Mouse (Mus musculus) gastrocnemius, adult 2 months (tissue): ENCODE results near the gene Lypd6b. TPM values are rescaled to one million over a fixed set of nuclear protein-coding genes. Genes with fewer than 3 reads are reported as not detected.

Experiments used
- DNase-seq: peaks from one replicate; pipeline ENCODE4 v3.0.0; 2022
- H3K27ac ChIP-seq: fragments of 200-600 bp; 2 replicates; pipeline ENCODE4 v1.8.1; 2022; ENCODE audit warnings: mild to moderate bottlenecking
- H3K4me3 ChIP-seq: fragments of 200-600 bp; 2 replicates; pipeline ENCODE4 v1.8.1; 2022; ENCODE audit warnings: mild to moderate bottlenecking, moderate library complexity
- CTCF ChIP-seq: fragments of 200-600 bp; IDR thresholded peaks from 2 replicates; pipeline ENCODE4 v1.8.1; 2022; ENCODE audit warnings: antibody characterized with exemption, mild to moderate bottlenecking, moderate library complexity
- intact Hi-C: fragments of 180-260 bp; cut with DNase I; formaldehyde crosslinking; loops from one replicate; pipeline ENCODE4 v1.15.1; 2025
- total RNA-seq, 2 experiments: library from RNA; stranded (reverse); gene quantifications; 2 replicates each; pipeline ENCODE4 v1.2.3; 2021

Gene Lypd6b
- total RNA-seq, 2 experiments from 2014 or later, result not detected

GRCm38 (mm10) chr2:49814011-49814410 is 26.5 kb downstream of the Lypd6b start:
- Histone ChIP-seq H3K27ac (no peak overlapping the region), H3K4me3 (no peak overlapping the region)
- no peak for TF ChIP-seq CTCF
- no peak for DNase-seq
- intact Hi-C loops, result no loop called here

- intact Hi-C loops, result no loop called here
- no peak for TF ChIP-seq CTCF
- no peak for DNase-seq
- H3K4me3 ChIP-seq, result no peak overlapping the region
- no peak overlapping the region for H3K27ac ChIP-seq
Measured at GRCm38 (mm10) chr2:49815696-49816320, 28.3 kb downstream of the Lypd6b start.

GRCm38 (mm10) chr2:49816549-49816948 is 29.1 kb downstream of the Lypd6b start:
- intact Hi-C loops, result no loop called here
- DNase-seq, result no peak
- no peak overlapping the region for H3K4me3 ChIP-seq
- no peak for TF ChIP-seq CTCF
- H3K27ac ChIP-seq, result no peak overlapping the region

DNA sequence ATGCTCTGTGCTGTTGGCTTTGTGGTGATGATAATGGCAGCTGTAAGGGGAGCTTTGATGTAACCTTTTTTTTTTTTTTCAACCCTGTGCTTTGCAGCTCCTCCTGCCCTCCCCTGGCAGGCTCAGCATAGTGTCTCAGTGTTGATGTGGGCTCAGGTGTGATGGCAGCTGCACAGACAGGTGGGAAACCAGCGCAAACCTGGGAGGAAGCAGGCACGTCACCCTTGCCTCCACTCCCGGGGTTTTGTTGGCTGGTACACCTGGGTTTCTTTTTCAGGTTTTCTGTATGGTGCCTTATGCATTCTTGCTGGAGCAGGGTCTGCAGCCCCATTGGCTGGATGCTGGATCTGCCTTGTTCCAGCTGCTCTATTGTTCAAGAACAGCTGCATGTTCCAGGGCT is 29.7 kb downstream of the Lypd6b start:
- no peak for TF ChIP-seq CTCF
- no peak for DNase-seq
- no peak overlapping the region for H3K4me3 ChIP-seq

DNA sequence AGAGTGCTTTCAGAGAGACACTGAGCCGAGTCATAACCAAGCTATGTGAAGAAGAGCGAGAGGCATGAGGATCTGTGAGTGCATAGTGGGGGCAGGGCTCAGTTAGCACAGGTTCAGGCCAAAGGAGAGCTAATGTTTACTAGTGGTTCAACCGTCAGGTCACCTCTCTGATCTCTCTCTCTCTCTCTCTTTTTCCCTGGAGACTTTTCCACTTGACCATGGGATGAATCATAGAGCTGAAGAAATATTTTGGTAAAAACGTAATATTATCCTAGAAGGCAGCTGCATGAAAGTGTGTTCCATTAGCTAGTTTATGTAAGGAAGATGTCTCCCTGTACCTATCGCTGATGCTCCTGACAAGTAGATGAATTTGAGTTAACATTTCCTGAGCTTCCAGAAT is 30.6 kb downstream of the Lypd6b start:
- no peak for TF ChIP-seq CTCF
- H3K27ac ChIP-seq, result no peak overlapping the region
- intact Hi-C loops, result no loop called here
- no peak overlapping the region for H3K4me3 ChIP-seq
- DNase-seq, result no peak

More for the DNA sequence above, 29.7 kb downstream of the Lypd6b start:
- H3K27ac ChIP-seq, result no peak overlapping the region
- intact Hi-C loops, result no loop called here

GRCm38 (mm10) chr2:49822312-49822711 is 34.8 kb downstream of the Lypd6b start:
- H3K27ac ChIP-seq, result no peak overlapping the region
- no peak overlapping the region for H3K4me3 ChIP-seq
- intact Hi-C loops, result no loop called here
- no peak for TF ChIP-seq CTCF
- no peak for DNase-seq

GRCm38 (mm10) chr2:49825588-49825987 is 38.1 kb downstream of the Lypd6b start:
- Histone ChIP-seq H3K27ac (no peak overlapping the region), H3K4me3 (no peak overlapping the region)
- intact Hi-C loops, result no loop called here
- no peak for DNase-seq
- no peak for TF ChIP-seq CTCF

- H3K4me3 ChIP-seq, result no peak overlapping the region
- no peak for TF ChIP-seq CTCF
- H3K27ac ChIP-seq, result no peak overlapping the region
- intact Hi-C loops, result no loop called here
- DNase-seq, result no peak
Measured at GRCm38 (mm10) chr2:49827756-49828155, 40.3 kb downstream of the Lypd6b start.

DNA sequence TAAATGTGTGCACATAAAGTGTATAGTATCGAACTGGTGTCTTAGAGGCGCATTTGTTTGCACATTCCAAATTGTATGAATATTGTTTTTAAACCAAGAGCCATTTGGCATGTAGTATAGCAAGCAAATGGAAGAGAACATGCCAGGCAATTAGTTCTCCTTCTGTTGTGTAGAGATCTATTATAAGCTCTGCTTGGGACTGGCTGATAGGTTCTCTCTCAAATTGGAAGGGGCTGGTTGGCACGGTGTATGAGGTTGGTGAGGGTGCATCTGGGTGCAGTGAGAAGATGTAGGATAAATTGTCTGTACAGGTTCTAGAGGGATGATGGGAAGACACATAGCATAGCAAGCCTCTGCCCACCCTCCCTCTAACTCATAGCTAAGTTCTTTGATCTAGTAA is 42.9 kb downstream of the Lypd6b start:
- intact Hi-C loops, result no loop called here
- DNase-seq, result no peak
- Histone ChIP-seq H3K27ac (no peak overlapping the region), H3K4me3 (no peak overlapping the region)
- no peak for TF ChIP-seq CTCF

DNA sequence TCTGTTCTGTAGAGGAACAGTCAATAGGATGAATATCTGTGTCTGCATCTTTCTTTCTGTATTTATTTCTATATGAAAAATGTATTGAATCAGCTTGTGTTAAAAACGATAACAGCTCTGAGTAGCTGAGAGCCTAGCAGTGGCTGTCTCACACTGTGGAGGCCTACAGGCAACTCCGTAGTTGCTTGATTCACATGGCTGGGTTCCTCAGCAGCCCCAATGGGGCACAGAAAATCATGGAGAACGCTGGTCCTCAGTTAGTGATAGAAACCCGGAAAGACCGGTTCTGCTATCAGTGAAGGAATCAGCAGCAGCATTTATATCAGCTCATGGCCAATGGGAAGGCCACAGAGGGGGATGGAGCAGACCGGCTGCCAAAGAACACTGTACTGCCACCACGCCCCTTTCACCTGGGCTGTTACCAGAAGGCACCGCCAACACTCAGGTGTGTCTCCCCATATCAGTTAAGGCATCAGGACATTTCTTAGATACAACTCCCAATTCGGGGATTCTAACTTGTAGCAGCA is 44.9 kb downstream of the Lypd6b start:
- no peak for TF ChIP-seq CTCF
- no peak overlapping the region for H3K27ac ChIP-seq
- no peak for DNase-seq
- intact Hi-C loops, result no loop called here
- H3K4me3 ChIP-seq, result no peak overlapping the region

GRCm38 (mm10) chr2:49837454-49838059 is 50.1 kb downstream of the Lypd6b start:
- intact Hi-C loops, result no loop called here
- Histone ChIP-seq H3K4me3 (no peak overlapping the region), H3K27ac (no peak overlapping the region)
- DNase-seq, result no peak
- TF ChIP-seq CTCF, result no peak

- H3K4me3 ChIP-seq, result no peak overlapping the region
- no peak for TF ChIP-seq CTCF
- peak; percentile 21 for DNase-seq
- no peak overlapping the region for H3K27ac ChIP-seq
- intact Hi-C loops, result no loop called here
Measured at GRCm38 (mm10) chr2:49838611-49839010, 51.1 kb downstream of the Lypd6b start.

- DNase-seq, result peak; percentile 56
- no peak overlapping the region for H3K4me3 ChIP-seq
- intact Hi-C loops, result no loop called here
- TF ChIP-seq CTCF, result no peak
- no peak overlapping the region for H3K27ac ChIP-seq
Measured at GRCm38 (mm10) chr2:49840573-49840972, 53.1 kb downstream of the Lypd6b start.

DNA sequence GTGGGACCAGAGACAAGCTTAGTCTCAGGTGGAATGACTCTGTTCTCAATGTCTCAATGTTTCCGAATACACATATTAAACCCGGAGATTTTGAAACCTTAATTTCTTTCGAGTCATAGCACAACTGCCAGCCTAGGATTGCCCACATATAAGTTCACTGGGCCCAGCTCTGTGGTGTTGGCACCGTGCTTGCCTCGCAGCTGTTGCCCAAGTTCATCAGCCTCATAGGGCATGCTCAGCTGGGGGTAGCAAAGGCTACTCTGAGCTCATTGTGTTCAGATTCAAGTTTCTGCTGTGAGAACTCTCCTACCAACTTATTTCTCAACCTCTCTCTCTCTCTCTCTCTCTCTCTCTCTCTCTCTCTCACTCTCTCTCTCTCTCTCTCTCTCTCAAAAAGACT is 53.6 kb downstream of the Lypd6b start:
- H3K4me3 ChIP-seq, result no peak overlapping the region
- H3K27ac ChIP-seq, result no peak overlapping the region
- peak; percentile 24 for DNase-seq
- intact Hi-C loops, result no loop called here
- TF ChIP-seq CTCF, result no peak
